12 mouse cellular contexts compared by ENCODE assay signal in the genomic region with DNA sequence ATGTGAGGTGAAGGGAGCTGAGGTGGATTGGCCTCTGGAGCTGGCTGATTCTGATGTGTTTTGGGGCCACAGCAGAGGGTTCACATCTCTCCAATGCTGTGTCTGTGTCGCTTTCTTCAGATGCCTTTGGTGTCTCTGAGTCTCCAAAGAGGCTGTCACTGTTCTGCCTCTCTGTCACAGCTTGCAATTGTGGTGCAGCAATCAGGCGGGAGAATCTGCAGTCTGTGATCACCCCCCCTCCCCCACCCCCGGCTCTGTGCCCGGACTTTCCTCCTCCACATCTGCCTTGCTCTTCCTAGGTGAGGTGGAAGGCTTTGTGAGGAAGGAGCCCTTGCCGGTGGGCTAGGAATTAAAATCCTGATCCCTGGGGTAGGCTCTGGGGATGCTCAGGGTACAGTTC. TPM values are rescaled to one million over a fixed set of nuclear protein-coding genes. Genes with fewer than 3 reads are reported as not detected.
DNase-seq lines count a peak whose midpoint lies in the region; ATAC-seq and TF ChIP-seq lines count a peak whose summit lies in the region.
"Had no signal": no experiment of that assay in that cellular context is flagged by ENCODE, and none has a peak within 500 bp of the region (broad histone marks: within the 10 kb centered on the region; RNA-seq: fewer than 3 reads in every experiment).

No protein-coding gene starts in this region.

- 26% methylated on average over 5 of the region's 5 CpGs for WGBS in heart, embryonic 16.5 days
- WGBS in lung, postnatal 0 days = 35% methylated on average over 5 of the region's 5 CpGs

- no peak overlapping the region for H3K4me3 ChIP-seq in heart, embryonic 16.5 days (ENCODE audit: low read length)
- no peak overlapping the region for H3K4me3 ChIP-seq in lung, postnatal 0 days (ENCODE audit: low read depth, low read length)
- H3K4me3 ChIP-seq: erythroblast, embryonic 14.5 days; myocyte had no signal

- intact Hi-C loops in heart, postnatal 25 days (cut with DNase I) = loop anchor here (2.0 kb wide), 1 partner anchor 24 kb away; no protein-coding TSS in a partner anchor

- ATAC-seq in cerebellum, adult (ENCODE audit: insufficient number of reproducible peaks, low FRiP score, low TSS enrichment) = no peak
- no peak for ATAC-seq in heart, embryonic 16.5 days (replicated peaks; ENCODE audit: extremely low read depth, insufficient read depth, low FRiP score)
- ATAC-seq in lung, postnatal 0 days = no peak
- no peak for ATAC-seq in granulocyte monocyte progenitor cell, adult 5-6 weeks (replicated peaks; ENCODE audit: poor library complexity, severe bottlenecking)

- peaks cover 71% of the 10 kb centered on the region for H3K4me1 ChIP-seq in heart, embryonic 16.5 days (ENCODE audit: control insufficient read depth, insufficient read depth, low read length)
- peaks cover 57% of the 10 kb centered on the region for H3K4me1 ChIP-seq in lung, postnatal 0 days (ENCODE audit: insufficient read depth, low read depth, low read length)

- TF ChIP-seq CTCF in lung, postnatal 0 days (IDR thresholded peaks at IDR 0.05) = no peak

- no peaks in the 10 kb centered on the region for H3K36me3 ChIP-seq in heart, embryonic 16.5 days (ENCODE audit: control insufficient read depth, insufficient read depth)
- no peaks in the 10 kb centered on the region for H3K36me3 ChIP-seq in lung, postnatal 0 days (ENCODE audit: insufficient read depth, low read length)

- 0 out of 2 replicates have a peak overlapping the region, but pooled peaks have one; percentile 26 for H3K9ac ChIP-seq in heart, embryonic 16.5 days (ENCODE audit: low read length)
- H3K9ac ChIP-seq in lung, postnatal 0 days (replicated peaks; ENCODE audit: low read depth) = no peak overlapping the region

- no peak for TF ChIP-seq EP300 in lung, postnatal 0 days (IDR thresholded peaks at IDR 0.05)

- H3K9me3 ChIP-seq in heart, embryonic 16.5 days (replicated peaks; ENCODE audit: control insufficient read depth, low read length) = no peaks in the 10 kb centered on the region
- no peaks in the 10 kb centered on the region for H3K9me3 ChIP-seq in lung, postnatal 0 days (ENCODE audit: low read length)

- DNase-seq in cerebellum, adult 9-11 months = peak; percentile 11
- no peak for DNase-seq in heart, postnatal 25 days (ENCODE audit: low spot score)
- no peak for DNase-seq in lung, postnatal 0 days (ENCODE audit: low spot score)
- no peak for DNase-seq in lung, adult 18-20 months
- peak; percentile 53 for DNase-seq in brain, adult 2 months (ENCODE audit: low read depth, low spot score)
- DNase-seq: adrenal gland, adult 8-10 months; right cerebral cortex, postnatal 25 days had no signal

- no peak overlapping the region; the same call in 1 of the 2 replicates for H3K27ac ChIP-seq in heart, embryonic 16.5 days (ENCODE audit: low read length)
- H3K27ac ChIP-seq in lung, postnatal 0 days (ENCODE audit: low read length) = peak overlapping the region; percentile 75

- H3K4me2 ChIP-seq in heart, embryonic 16.5 days (ENCODE audit: low read depth, low read length) = no peak overlapping the region
- H3K4me2 ChIP-seq in lung, postnatal 0 days (replicated peaks; ENCODE audit: low read depth, low read length) = no peak overlapping the region

- H3K27me3 ChIP-seq in heart, embryonic 16.5 days (ENCODE audit: control insufficient read depth, insufficient read depth, low read length) = no peaks in the 10 kb centered on the region
- no peaks in the 10 kb centered on the region for H3K27me3 ChIP-seq in lung, postnatal 0 days (replicated peaks; ENCODE audit: insufficient read depth, low read length)

RNA-seq across cellular contexts. Expression of a gene that starts 52.1 kb away (rescaled TPM):
- polyA plus RNA-seq in heart, embryonic 16.5 days (2015; fragmentation: Nextera tagmentation; extraction: Ambion mirVana) = 47.4 and 54.8 TPM in 2 replicates
- 100 to 1,000 TPM; 292 to 306 TPM for total RNA-seq in heart, postnatal 25 days (2021)
- polyA plus RNA-seq in lung, postnatal 0 days (2015; fragmentation: Nextera tagmentation; extraction: Ambion mirVana) = 41.3 and 44.8 TPM in 2 replicates
- total RNA-seq in granulocyte monocyte progenitor cell, adult 5-6 weeks (2014; fragmentation: Nextera tagmentation) = 7.9 and 10.2 TPM in 2 replicates
- total RNA-seq in granulocyte monocyte progenitor cell, adult 5-6 weeks (2017) = 5.5 and 11.6 TPM in 2 replicates

Comparison
In these comparisons a context has a peak if more than half of its experiments do, and no peak if none do; other contexts are left out.
1. DNase-seq: peak in cerebellum, adult 9-11 months (single experiment) and brain, adult 2 months (single experiment); none in heart, postnatal 25 days (single experiment), lung, postnatal 0 days (single experiment) and lung, adult 18-20 months (0 of 2).
2. RNA of a gene that starts 52.1 kb away (total RNA-seq): 292 to 306 TPM in heart, postnatal 25 days; 5.5 to 11.6 TPM in granulocyte monocyte progenitor cell, adult 5-6 weeks; every median in the first group is over 10 times any median in the second.